Mouse (Mus musculus): ENCODE data around the gene Pomc. TPM values are rescaled to one million over a fixed set of nuclear protein-coding genes. Genes with fewer than 3 reads are reported as not detected.

Gene Pomc
- 5.3 and 6.1 TPM in 2 replicates for polyA plus RNA-seq (2021; fragmentation: Nextera tagmentation)
- long read RNA-seq, experiment 1, partial matches to known transcripts = 2 of 7 reads
- long read RNA-seq, experiment 1, other reads (novel, unspliced or antisense) = 5 of 7 reads
- long read RNA-seq, experiment 2 = 0 reads

GRCm38 (mm10) chr12:3954651-3955050, at the start of gene Pomc:
Gene Pomc (plus strand): TSS chr12:3954951.

Other genes with a start within 250 kb of the Pomc start
- gene Dnmt3a, start 148.9 kb upstream of the Pomc start, polyA plus RNA-seq (2021; fragmentation: Nextera tagmentation) = 22.0 and 28.0 TPM in 2 replicates
- 31.2 and 34.8 TPM in 2 replicates for gene Efr3b, start 84.0 kb downstream of the Pomc start, polyA plus RNA-seq (2021; fragmentation: Nextera tagmentation)
- gene Dnajc27, start 127.6 kb downstream of the Pomc start, polyA plus RNA-seq (2021; fragmentation: Nextera tagmentation) = 37.9 and 39.7 TPM in 2 replicates
- 18.2 and 25.1 TPM in 2 replicates for gene Adcy3, start 178.2 kb downstream of the Pomc start, polyA plus RNA-seq (2021; fragmentation: Nextera tagmentation)